16 mouse cellular contexts compared by ENCODE assay signal in genomic region chr9:42508235-42508634, GRCm38 (mm10).
"Had no signal": no experiment of that assay in that cellular context is flagged by ENCODE, and none has a peak within 500 bp of the region (broad histone marks: within the 10 kb centered on the region; RNA-seq: fewer than 3 reads in every experiment).

No protein-coding gene starts in this region.

- DNase-seq: retina, postnatal 1 day; right cerebral cortex, adult 18-20 months; right cerebral cortex, postnatal 14 days; right cerebral cortex, postnatal 25 days; right cerebral cortex, postnatal 4 days; spleen, adult 18-20 months; thymus, adult 18-20 months; thymus, adult 2 months; thymus, postnatal 14 days; thymus, postnatal 25 days; thymus, postnatal 36 days; thymus, postnatal 4 days had no signal

- H3K4me1 ChIP-seq: stomach, embryonic 15.5 days had no signal

- H3K9ac ChIP-seq: neural tube, embryonic 13.5 days; neural tube, embryonic 15.5 days; stomach, embryonic 15.5 days had no signal

- H3K36me3 ChIP-seq: neural tube, embryonic 13.5 days; neural tube, embryonic 15.5 days; stomach, embryonic 15.5 days had no signal

- H3K4me2 ChIP-seq: neural tube, embryonic 13.5 days; neural tube, embryonic 15.5 days; stomach, embryonic 15.5 days had no signal

- H3K27ac ChIP-seq: neural tube, embryonic 13.5 days; neural tube, embryonic 15.5 days; stomach, embryonic 15.5 days; stomach, postnatal 0 days had no signal

- H3K27me3 ChIP-seq: neural tube, embryonic 13.5 days; neural tube, embryonic 15.5 days; stomach, embryonic 15.5 days had no signal

- H3K9me3 ChIP-seq: neural tube, embryonic 13.5 days; neural tube, embryonic 15.5 days; stomach, embryonic 15.5 days had no signal

- H3K4me3 ChIP-seq: neural tube, embryonic 13.5 days; neural tube, embryonic 15.5 days; stomach, embryonic 15.5 days had no signal
